Mouse (Mus musculus): ENCODE measurements around the gene Dohh. TPM values are rescaled to one million over a fixed set of nuclear protein-coding genes. Genes with fewer than 3 reads are reported as not detected.

The Dohh gene
- 79.8 and 88.7 TPM in 2 replicates for polyA plus RNA-seq (2015; fragmentation: Nextera tagmentation; extraction: Ambion mirVana)

DNA sequence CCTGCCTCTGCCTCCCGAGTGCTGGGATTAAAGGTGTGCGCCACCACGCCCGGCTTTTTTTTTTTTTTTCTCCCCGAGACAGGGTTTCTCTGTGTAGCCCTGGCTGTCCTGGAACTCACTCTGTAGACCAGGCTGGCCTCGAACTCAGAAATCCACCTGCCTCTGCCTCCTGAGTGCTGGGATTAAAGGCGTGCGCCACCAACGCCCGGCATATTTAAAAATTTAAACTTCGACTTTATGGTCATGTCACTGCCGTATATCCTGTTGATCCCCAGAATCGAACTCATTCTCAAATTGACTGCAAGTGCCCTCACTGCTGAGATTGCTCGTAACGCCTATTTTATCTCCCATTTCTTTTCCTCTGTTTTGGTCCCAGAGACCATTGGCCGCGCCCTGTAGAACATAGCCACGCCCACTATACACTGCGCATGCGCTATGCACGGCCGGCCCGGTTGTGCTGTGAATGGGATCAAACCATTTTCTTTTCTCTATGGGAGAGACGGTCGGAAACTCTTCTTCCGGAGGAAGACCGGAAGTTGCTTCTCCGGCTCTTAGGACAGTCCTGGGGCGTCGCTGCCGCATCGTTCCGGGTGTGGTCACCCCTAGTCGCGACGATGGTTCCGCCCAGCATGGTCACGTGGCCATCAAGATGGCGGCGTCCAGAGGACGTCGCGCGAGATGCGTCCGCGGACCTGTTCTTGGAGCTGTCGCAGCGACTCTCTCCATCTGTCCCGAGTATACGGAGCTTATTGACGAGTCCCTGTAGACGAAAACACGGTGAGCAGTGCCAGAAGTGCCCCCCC, at the start of gene Dohh, which contains the start of gene Gm48551:
TSS of gene Dohh (plus strand) at position 627 of the 803 bp plus-strand sequence.
TSS of gene Gm48551 (plus strand) at position 665 of the 803 bp plus-strand sequence.
- Histone ChIP-seq H3K4me1 (peaks cover 20% of the 10 kb centered on the region), H3K36me3 (peaks cover 33% of the 10 kb centered on the region), H3K27ac (peak within 1 kb of the TSS; percentile 87), H3K9me3 (no peaks in the 10 kb centered on the region), H3K9ac (peak within 1 kb of the TSS; percentile 77), H3K27me3 (no peaks in the 10 kb centered on the region), H3K4me3 (peak within 1 kb of the TSS; percentile 76), H3K4me2 (peak within 1 kb of the TSS; percentile 63)
- 8% methylated on average over 54 of the region's 54 CpGs for WGBS
- ATAC-seq (ENCODE audit: insufficient number of reproducible peaks, low FRiP score, low TSS enrichment, low read depth) = peak; percentile 93

DNA sequence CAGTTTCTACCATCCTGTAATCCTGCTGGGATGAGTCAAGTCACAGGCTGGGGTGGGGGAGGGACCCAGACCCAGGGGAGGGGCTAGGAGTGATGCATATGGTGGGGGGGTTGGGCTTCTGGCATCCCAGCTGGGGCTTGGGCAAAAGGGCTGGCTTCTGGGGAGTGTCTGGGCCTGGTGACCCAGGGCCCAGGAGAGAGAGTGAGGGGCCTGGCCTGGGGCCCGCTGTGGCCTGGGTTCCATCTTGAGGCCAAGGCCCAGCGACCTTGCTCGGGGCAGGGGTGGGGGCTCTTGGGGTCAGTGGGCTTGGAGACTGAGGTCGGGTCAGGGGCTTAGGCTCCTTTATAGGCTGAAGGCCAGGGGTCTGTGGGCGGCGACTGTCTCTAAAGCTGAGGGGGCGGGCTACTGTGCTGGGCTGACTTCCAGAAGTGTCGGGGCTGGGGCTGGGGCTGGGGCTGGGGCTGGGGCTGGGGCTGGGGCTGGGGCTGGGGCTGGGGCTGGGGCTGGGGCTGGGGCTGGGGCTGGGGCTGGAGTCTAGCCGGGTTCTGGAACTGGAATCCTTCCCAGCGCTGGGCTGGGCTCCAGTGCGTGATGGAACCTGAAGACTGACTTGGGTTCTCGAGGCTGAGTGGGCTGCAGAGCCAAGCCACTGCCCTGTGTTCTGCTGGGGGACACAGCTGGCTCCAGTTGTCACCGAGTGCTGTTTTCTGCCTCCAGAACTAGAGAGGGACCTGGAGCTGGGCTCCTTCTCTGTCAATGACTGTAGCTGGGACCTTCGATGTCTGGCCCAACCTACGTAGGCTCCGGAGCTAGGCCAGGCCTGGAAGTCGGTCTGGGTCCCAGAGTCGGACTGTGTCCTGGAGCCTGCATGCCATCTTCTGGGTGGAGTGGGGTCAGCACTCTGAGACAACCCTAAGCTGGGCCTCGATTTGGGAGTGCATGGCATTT, 48.6 kb upstream of the Dohh start:
- peaks cover 40% of the 10 kb centered on the region for H3K4me1 ChIP-seq
- H3K27ac ChIP-seq = peak overlapping the region; percentile 92
- H3K36me3 ChIP-seq = no peaks in the 10 kb centered on the region
- peaks cover 35% of the 10 kb centered on the region for H3K27me3 ChIP-seq
- H3K9ac ChIP-seq = 0 out of 2 replicates have a peak overlapping the region, but pooled peaks have one; percentile 11
- WGBS = 29% methylated on average over 19 of the region's 19 CpGs
- H3K4me2 ChIP-seq = 0 out of 2 replicates have a peak overlapping the region, but pooled peaks have one; percentile 23
- ATAC-seq (ENCODE audit: insufficient number of reproducible peaks, low FRiP score, low TSS enrichment, low read depth) = peak; percentile 74
- H3K9me3 ChIP-seq = no peaks in the 10 kb centered on the region
- H3K4me3 ChIP-seq = no peak overlapping the region

DNA sequence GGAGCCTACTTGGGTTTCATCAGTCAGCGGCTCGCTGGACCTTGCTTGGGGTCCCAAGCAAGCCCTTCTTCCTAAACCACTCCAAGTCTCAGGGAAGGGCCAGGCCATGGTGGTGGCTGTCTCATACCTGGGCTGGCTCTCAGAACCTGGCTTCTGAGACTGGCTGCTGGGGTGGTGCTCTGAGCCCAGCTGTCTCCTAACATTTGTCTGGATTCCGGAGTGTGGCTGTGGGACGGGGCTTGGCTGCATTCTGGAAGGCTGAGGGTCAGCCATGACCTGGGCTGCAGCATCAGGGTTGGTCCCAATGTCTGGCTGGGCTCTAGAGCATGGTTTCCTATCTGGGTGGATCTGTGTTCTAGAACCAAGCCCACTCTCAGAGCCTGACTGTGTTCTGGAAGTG, 47.7 kb upstream of the Dohh start:
- Histone ChIP-seq H3K4me3 (no peak overlapping the region), H3K27me3 (peaks cover 43% of the 10 kb centered on the region), H3K9ac (no peak overlapping the region), H3K9me3 (no peaks in the 10 kb centered on the region), H3K27ac (peak overlapping the region; percentile 92), H3K36me3 (no peaks in the 10 kb centered on the region), H3K4me1 (peaks cover 41% of the 10 kb centered on the region), H3K4me2 (no peak overlapping the region)
- ATAC-seq (ENCODE audit: insufficient number of reproducible peaks, low FRiP score, low TSS enrichment, low read depth) = no peak
- 85% methylated on average over 4 of the region's 4 CpGs for WGBS

DNA sequence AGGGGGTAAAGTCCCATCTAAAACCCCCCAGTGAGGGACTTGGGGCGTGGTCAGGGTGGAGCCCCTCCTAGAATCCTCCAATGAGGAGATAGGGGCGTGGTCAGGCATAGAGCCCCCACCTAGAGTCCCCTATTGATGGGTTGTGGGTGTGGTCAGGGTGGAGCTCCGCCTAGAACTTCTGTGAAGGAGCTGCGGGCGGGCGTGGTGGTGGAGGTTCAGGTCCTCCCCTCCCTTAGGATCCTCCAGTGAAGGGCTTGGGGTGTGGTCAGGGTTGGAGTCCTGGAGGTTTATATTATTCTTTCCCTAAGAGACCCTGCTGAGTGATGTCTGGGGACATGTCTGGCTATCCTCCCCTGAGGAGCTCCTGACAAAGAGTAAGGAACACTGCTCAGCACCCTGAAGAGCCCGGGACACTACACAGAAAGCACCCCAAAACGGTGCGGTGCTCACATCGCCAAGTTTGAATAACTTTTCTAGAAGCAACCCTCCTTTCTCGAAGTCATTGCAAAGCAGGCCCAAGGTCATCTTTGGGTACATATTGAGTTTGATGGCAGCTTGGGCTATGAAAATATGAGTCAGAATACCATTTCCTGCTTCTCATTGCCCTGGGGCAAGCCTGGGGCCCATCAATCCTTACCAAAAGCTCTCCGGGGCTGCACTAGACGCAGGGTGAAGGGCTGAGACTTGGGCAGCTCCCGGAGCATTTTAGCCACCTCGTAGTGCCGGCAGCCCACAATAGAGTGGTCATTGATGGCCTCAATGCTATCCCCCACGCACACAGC, 43.5 kb upstream of the Dohh start:
- peaks cover 63% of the 10 kb centered on the region for H3K27me3 ChIP-seq

GRCm38 (mm10) chr10:81341333-81341949, 42.8 kb upstream of the Dohh start:
- Histone ChIP-seq H3K9me3 (no peaks in the 10 kb centered on the region), H3K4me1 (peaks cover 18% of the 10 kb centered on the region), H3K9ac (no peak overlapping the region), H3K27ac (no peak overlapping the region), H3K27me3 (peaks cover 64% of the 10 kb centered on the region), H3K36me3 (peaks cover 4% of the 10 kb centered on the region; the same call in 1 of the 2 replicates), H3K4me2 (no peak overlapping the region), H3K4me3 (no peak overlapping the region)
- no peak for ATAC-seq (ENCODE audit: insufficient number of reproducible peaks, low FRiP score, low TSS enrichment, low read depth)
- WGBS = 34% methylated on average over 16 of the region's 16 CpGs

More for the DNA sequence above, 43.5 kb upstream of the Dohh start:
- peaks cover 4% of the 10 kb centered on the region; the same call in 1 of the 2 replicates for H3K36me3 ChIP-seq
- H3K4me2 ChIP-seq = no peak overlapping the region
- H3K4me1 ChIP-seq = peaks cover 23% of the 10 kb centered on the region
- H3K27ac ChIP-seq = no peak overlapping the region
- WGBS = 38% methylated on average over 17 of the region's 17 CpGs
- no peak for ATAC-seq (ENCODE audit: insufficient number of reproducible peaks, low FRiP score, low TSS enrichment, low read depth)
- no peak overlapping the region for H3K4me3 ChIP-seq
- no peak overlapping the region for H3K9ac ChIP-seq
- no peaks in the 10 kb centered on the region for H3K9me3 ChIP-seq

GRCm38 (mm10) chr10:81342686-81343505, 41.3 kb upstream of the Dohh start, which contains the start of gene Gipc3:
TSS of gene Gipc3 (minus strand) at chr10:81343266.
- Histone ChIP-seq H3K27ac (no peak within 1 kb of the TSS), H3K27me3 (peaks cover 57% of the 10 kb centered on the region), H3K4me2 (peak within 1 kb of the TSS; percentile 82), H3K36me3 (peaks cover 11% of the 10 kb centered on the region), H3K9me3 (no peaks in the 10 kb centered on the region), H3K9ac (peak within 1 kb of the TSS; percentile 55), H3K4me1 (peaks cover 27% of the 10 kb centered on the region), H3K4me3 (peak within 1 kb of the TSS; percentile 41)
- 5% methylated on average over 57 of the region's 67 CpGs for WGBS
- no peak for ATAC-seq (ENCODE audit: insufficient number of reproducible peaks, low FRiP score, low TSS enrichment, low read depth)

DNA sequence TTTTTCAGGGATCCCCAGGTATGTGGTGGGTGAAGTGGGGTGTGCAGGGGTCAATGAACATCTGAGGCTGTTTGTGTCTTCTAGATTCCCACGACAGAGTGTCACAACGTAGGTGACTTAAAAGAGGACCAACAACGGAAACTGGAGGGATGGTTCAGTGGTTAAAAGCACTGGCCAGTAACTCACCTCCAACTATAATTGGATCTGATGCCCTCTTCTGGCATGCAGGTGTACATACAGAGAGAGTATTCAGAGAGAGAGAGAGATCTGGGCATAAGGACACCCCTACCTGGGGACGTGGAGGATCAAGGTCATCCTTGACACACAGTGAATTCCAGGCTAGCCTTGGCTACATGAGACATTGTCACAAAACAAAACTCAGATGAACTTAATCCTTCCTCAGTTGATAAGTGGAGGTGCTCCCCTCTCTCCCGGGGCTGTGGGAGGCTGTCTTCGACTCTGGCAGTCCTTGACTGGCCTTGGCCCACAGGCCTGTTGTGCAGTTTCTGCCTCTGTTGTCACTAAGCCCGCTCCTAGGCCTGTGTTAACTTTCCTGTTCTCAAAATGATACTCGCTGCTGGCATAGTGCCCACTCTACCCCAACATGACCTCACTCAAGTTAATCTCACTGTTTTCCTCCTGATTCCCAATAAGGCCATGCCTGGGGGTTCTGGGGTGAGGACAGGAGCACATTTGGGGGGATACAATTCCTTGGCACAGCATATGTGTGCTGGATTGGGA, 39.6 kb upstream of the Dohh start:
- ATAC-seq (ENCODE audit: insufficient number of reproducible peaks, low FRiP score, low TSS enrichment, low read depth) = no peak
- H3K27ac ChIP-seq = no peak overlapping the region
- H3K9ac ChIP-seq = no peak overlapping the region
- H3K36me3 ChIP-seq = peaks cover 19% of the 10 kb centered on the region
- no peak overlapping the region for H3K4me3 ChIP-seq
- no peaks in the 10 kb centered on the region for H3K9me3 ChIP-seq
- H3K4me2 ChIP-seq = no peak overlapping the region
- peaks cover 39% of the 10 kb centered on the region for H3K4me1 ChIP-seq
- WGBS = 51% methylated on average over 8 of the region's 8 CpGs
- H3K27me3 ChIP-seq = peaks cover 53% of the 10 kb centered on the region

- peaks cover 43% of the 10 kb centered on the region for H3K4me1 ChIP-seq
- no peaks in the 10 kb centered on the region for H3K9me3 ChIP-seq
- H3K4me2 ChIP-seq = no peak overlapping the region
- H3K36me3 ChIP-seq = peaks cover 19% of the 10 kb centered on the region
- H3K27me3 ChIP-seq = peaks cover 53% of the 10 kb centered on the region
- no peak overlapping the region for H3K4me3 ChIP-seq
- ATAC-seq (ENCODE audit: insufficient number of reproducible peaks, low FRiP score, low TSS enrichment, low read depth) = no peak
- no peak overlapping the region for H3K9ac ChIP-seq
- WGBS = 83% methylated on average over 4 of the region's 4 CpGs
- H3K27ac ChIP-seq = no peak overlapping the region
Observed at GRCm38 (mm10) chr10:81345162-81345534, 39.1 kb upstream of the Dohh start.

DNA sequence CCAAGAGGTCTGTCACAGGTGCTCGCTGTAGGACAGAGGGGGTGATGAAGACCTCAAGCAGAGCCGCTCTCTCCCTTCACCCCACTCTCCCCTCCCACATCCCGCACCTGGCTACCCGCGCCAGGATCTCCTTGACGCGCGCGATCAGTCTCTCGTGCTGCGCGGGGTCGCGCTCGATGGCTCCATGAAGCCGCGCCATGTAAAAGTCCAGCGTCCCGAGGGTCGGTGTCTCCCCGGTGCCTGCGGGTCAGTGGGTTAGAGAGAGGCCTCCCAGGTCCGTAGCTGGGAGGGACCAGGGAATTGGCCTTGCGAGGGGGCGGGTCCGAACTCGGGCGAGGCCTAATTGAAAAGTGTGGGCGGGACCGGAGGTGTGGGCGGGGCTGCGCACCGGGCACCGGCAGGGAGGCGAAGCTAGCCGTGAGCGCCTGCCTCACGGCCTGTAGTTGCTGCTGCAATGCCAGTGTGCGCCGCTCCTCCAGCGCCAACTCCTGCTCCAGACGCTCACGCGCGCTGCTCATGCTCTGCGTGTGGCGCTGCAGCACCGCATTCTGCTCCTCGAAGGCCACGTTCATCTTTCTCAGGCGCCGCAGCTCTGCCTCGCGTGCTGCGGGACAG, 37.7 kb upstream of the Dohh start:
- Histone ChIP-seq H3K36me3 (peaks cover 19% of the 10 kb centered on the region), H3K27me3 (peaks cover 41% of the 10 kb centered on the region), H3K27ac (0 out of 2 replicates have a peak overlapping the region, but pooled peaks have one; percentile 50), H3K9ac (peak overlapping the region; percentile 28; the same call in 1 of the 2 replicates), H3K4me2 (peak overlapping the region; percentile 49), H3K4me3 (peak overlapping the region; percentile 33), H3K4me1 (peaks cover 41% of the 10 kb centered on the region), H3K9me3 (no peaks in the 10 kb centered on the region)
- no peak for ATAC-seq (ENCODE audit: insufficient number of reproducible peaks, low FRiP score, low TSS enrichment, low read depth)
- 12% methylated on average over 50 of the region's 55 CpGs for WGBS

Measured in limb, embryonic 15.5 days (tissue).